Mouse (Mus musculus): ENCODE results near the gene Gm5129.

DNA sequence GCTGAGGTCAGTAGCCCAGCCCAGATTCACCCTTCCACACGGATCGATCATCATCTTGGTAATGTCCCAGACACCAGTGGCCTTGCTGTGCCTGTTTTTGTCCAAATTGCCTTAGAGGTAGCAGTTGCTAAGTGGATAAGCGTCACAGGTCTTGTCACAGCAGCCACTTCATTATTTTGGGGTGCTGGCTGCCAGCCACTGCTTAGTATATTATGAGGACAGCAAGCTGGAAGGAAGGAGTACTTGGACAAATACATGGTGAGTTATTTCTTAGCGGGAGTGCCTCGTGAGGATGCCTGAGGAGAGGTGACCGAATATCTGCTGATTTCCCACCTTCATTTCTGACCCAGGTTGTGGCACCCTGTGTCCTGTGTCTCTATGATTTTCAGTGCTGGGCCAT lies 42.3 kb upstream of the Gm5129 start:
- TF ChIP-seq CTCF (IDR thresholded peaks at IDR 0.05; ENCODE audit: extremely low read depth, insufficient read depth, low read length) (no peak), POLR2A (IDR thresholded peaks at IDR 0.05; ENCODE audit: extremely low read depth, insufficient read depth, low read length) (no peak)

All from cortical plate, adult 2 months (tissue).